Mouse (Mus musculus): ENCODE measurements around the gene Nanos1. TPM values are rescaled to one million over a fixed set of nuclear protein-coding genes. Genes with fewer than 3 reads are reported as not detected.

Nanos1 gene
- polyA plus RNA-seq, 1 experiment from 2014 or later: 1.5 TPM

GRCm38 (mm10) chr19:60793170-60793707 lies 37.5 kb downstream of the Nanos1 start:
- Histone ChIP-seq H3K27me3 (ENCODE audit: control insufficient read depth, insufficient read depth, low read length) (no peaks in the 10 kb centered on the region), H3K4me3 (ENCODE audit: low read depth, low read length) (no peak overlapping the region)
- WGBS: 79% methylated on average over 2 of the region's 2 CpGs

GRCm38 (mm10) chr19:60795244-60795643 lies 39.5 kb downstream of the Nanos1 start:
- Histone ChIP-seq H3K4me2 (replicated peaks; ENCODE audit: low read depth, low read length) (no peak overlapping the region), H3K9ac (replicated peaks; ENCODE audit: low read depth, low read length) (no peak overlapping the region), H3K4me3 (ENCODE audit: low read depth, low read length) (no peak overlapping the region), H3K36me3 (ENCODE audit: control insufficient read depth, insufficient read depth, low read length) (no peaks in the 10 kb centered on the region), H3K4me1 (ENCODE audit: control insufficient read depth, insufficient read depth, low read length) (no peaks in the 10 kb centered on the region), H3K9me3 (ENCODE audit: control insufficient read depth, low read depth, low read length) (no peaks in the 10 kb centered on the region), H3K27me3 (ENCODE audit: control insufficient read depth, insufficient read depth, low read length) (no peaks in the 10 kb centered on the region), H3K27ac (ENCODE audit: low read length) (no peak overlapping the region)
- no peak for ATAC-seq (ENCODE audit: insufficient number of reproducible peaks, insufficient read depth, low FRiP score, low read depth)
- 89% methylated on average over 2 of the region's 2 CpGs for WGBS

More at GRCm38 (mm10) chr19:60793170-60793707, 37.5 kb downstream of the Nanos1 start:
- ATAC-seq (ENCODE audit: insufficient number of reproducible peaks, insufficient read depth, low FRiP score, low read depth): no peak
- Histone ChIP-seq H3K4me1 (ENCODE audit: control insufficient read depth, insufficient read depth, low read length) (peaks cover 5% of the 10 kb centered on the region; the same call in 1 of the 2 replicates), H3K9ac (replicated peaks; ENCODE audit: low read depth, low read length) (no peak overlapping the region), H3K36me3 (ENCODE audit: control insufficient read depth, insufficient read depth, low read length) (no peaks in the 10 kb centered on the region), H3K4me2 (replicated peaks; ENCODE audit: low read depth, low read length) (no peak overlapping the region), H3K9me3 (ENCODE audit: control insufficient read depth, low read depth, low read length) (no peaks in the 10 kb centered on the region), H3K27ac (ENCODE audit: low read length) (no peak overlapping the region)

- H3K27ac ChIP-seq (ENCODE audit: low read length): no peak overlapping the region
- WGBS: 84% methylated on average over 2 of the region's 2 CpGs
Observed at GRCm38 (mm10) chr19:60797415-60797814, 41.6 kb downstream of the Nanos1 start.

GRCm38 (mm10) chr19:60799867-60800569 lies 44.2 kb downstream of the Nanos1 start:
- H3K9ac ChIP-seq (replicated peaks; ENCODE audit: low read depth, low read length): no peak overlapping the region
- ATAC-seq (ENCODE audit: insufficient number of reproducible peaks, insufficient read depth, low FRiP score, low read depth): no peak
- H3K4me2 ChIP-seq (replicated peaks; ENCODE audit: low read depth, low read length): no peak overlapping the region
- no peak overlapping the region for H3K27ac ChIP-seq (ENCODE audit: low read length)
- H3K4me1 ChIP-seq (ENCODE audit: control insufficient read depth, insufficient read depth, low read length): no peaks in the 10 kb centered on the region
- H3K9me3 ChIP-seq (ENCODE audit: control insufficient read depth, low read depth, low read length): no peaks in the 10 kb centered on the region
- H3K27me3 ChIP-seq (ENCODE audit: control insufficient read depth, insufficient read depth, low read length): no peaks in the 10 kb centered on the region
- no peaks in the 10 kb centered on the region for H3K36me3 ChIP-seq (ENCODE audit: control insufficient read depth, insufficient read depth, low read length)
- 68% methylated on average over 7 of the region's 7 CpGs for WGBS
- H3K4me3 ChIP-seq (ENCODE audit: low read depth, low read length): no peak overlapping the region

More at GRCm38 (mm10) chr19:60797415-60797814, 41.6 kb downstream of the Nanos1 start:
- no peaks in the 10 kb centered on the region for H3K9me3 ChIP-seq (ENCODE audit: control insufficient read depth, low read depth, low read length)
- no peaks in the 10 kb centered on the region for H3K4me1 ChIP-seq (ENCODE audit: control insufficient read depth, insufficient read depth, low read length)
- no peak for ATAC-seq (ENCODE audit: insufficient number of reproducible peaks, insufficient read depth, low FRiP score, low read depth)
- H3K4me3 ChIP-seq (ENCODE audit: low read depth, low read length): no peak overlapping the region
- no peak overlapping the region for H3K4me2 ChIP-seq (replicated peaks; ENCODE audit: low read depth, low read length)
- H3K36me3 ChIP-seq (ENCODE audit: control insufficient read depth, insufficient read depth, low read length): no peaks in the 10 kb centered on the region
- no peaks in the 10 kb centered on the region for H3K27me3 ChIP-seq (ENCODE audit: control insufficient read depth, insufficient read depth, low read length)
- no peak overlapping the region for H3K9ac ChIP-seq (replicated peaks; ENCODE audit: low read depth, low read length)

GRCm38 (mm10) chr19:60804903-60805302 lies 49.1 kb downstream of the Nanos1 start:
- Histone ChIP-seq H3K4me2 (replicated peaks; ENCODE audit: low read depth, low read length) (no peak overlapping the region), H3K36me3 (ENCODE audit: control insufficient read depth, insufficient read depth, low read length) (no peaks in the 10 kb centered on the region), H3K4me3 (ENCODE audit: low read depth, low read length) (no peak overlapping the region), H3K4me1 (ENCODE audit: control insufficient read depth, insufficient read depth, low read length) (no peaks in the 10 kb centered on the region), H3K27me3 (ENCODE audit: control insufficient read depth, insufficient read depth, low read length) (no peaks in the 10 kb centered on the region), H3K9me3 (ENCODE audit: control insufficient read depth, low read depth, low read length) (no peaks in the 10 kb centered on the region), H3K9ac (replicated peaks; ENCODE audit: low read depth, low read length) (no peak overlapping the region), H3K27ac (ENCODE audit: low read length) (no peak overlapping the region)
- no peak for ATAC-seq (ENCODE audit: insufficient number of reproducible peaks, insufficient read depth, low FRiP score, low read depth)
- WGBS: 55% methylated on average over 2 of the region's 2 CpGs

Small RNAs within 50 kb of the gene (microRNA-seq; reads per million reads assigned to microRNA genes)
- gene mmu-mir-3084-1: not detected

Other genes starting within 250 kb of the Nanos1 start
- 26.4 and 31.1 TPM in 2 replicates for gene Cacul1, start 175.0 kb upstream of the Nanos1 start, polyA plus RNA-seq (2014; fragmentation: Nextera tagmentation; extraction: Ambion mirVana)
- 186 and 189 TPM in 2 replicates for gene Eif3a, start 34.7 kb downstream of the Nanos1 start, polyA plus RNA-seq (2014; fragmentation: Nextera tagmentation; extraction: Ambion mirVana)
- 37.2 and 41.2 TPM in 2 replicates for gene Fam45a, start 55.6 kb downstream of the Nanos1 start, polyA plus RNA-seq (2014; fragmentation: Nextera tagmentation; extraction: Ambion mirVana)
- gene Sfxn4, start 105.5 kb downstream of the Nanos1 start, polyA plus RNA-seq (2014; fragmentation: Nextera tagmentation; extraction: Ambion mirVana): 6.3 and 7.6 TPM in 2 replicates
- 107 and 108 TPM in 2 replicates for gene Prdx3, start 118.6 kb downstream of the Nanos1 start, polyA plus RNA-seq (2014; fragmentation: Nextera tagmentation; extraction: Ambion mirVana)
- gene Grk5, start 133.8 kb downstream of the Nanos1 start, polyA plus RNA-seq (2014; fragmentation: Nextera tagmentation; extraction: Ambion mirVana): 3.6 and 4.3 TPM in 2 replicates

Data from stomach, embryonic 14.5 days (tissue).